Mouse (Mus musculus) bone marrow macrophage, adult 2 months (primary cell): Measurements from ENCODE around the gene Ppp1r18. TPM values are rescaled to one million over a fixed set of nuclear protein-coding genes. Genes with fewer than 3 reads are reported as not detected.

Experiments
- H3K27ac ChIP-seq: 2 replicates; pipeline ENCODE4 v1.5.1; 2012; ENCODE audit warnings: low read depth, low read length; ENCODE audit not compliant: insufficient read depth
- H3K4me1 ChIP-seq: 2 replicates; pipeline ENCODE4 v1.6.1; 2012; ENCODE audit warnings: low read length; ENCODE audit not compliant: control insufficient read depth, insufficient read depth
- H3K4me3 ChIP-seq: 2 replicates; pipeline ENCODE4 v1.5.1; 2012; ENCODE audit warnings: mild to moderate bottlenecking, low read length, moderate library complexity; ENCODE audit not compliant: insufficient read depth
- CTCF ChIP-seq: IDR thresholded peaks from 2 replicates; pipeline ENCODE4 v1.5.1; 2012; ENCODE audit warnings: low read depth, mild to moderate bottlenecking, low read length, moderate library complexity
- POLR2A ChIP-seq: IDR thresholded peaks from 2 replicates; pipeline ENCODE4 v1.6.1; 2012; ENCODE audit warnings: mild to moderate bottlenecking, low read depth, low read length, borderline replicate concordance
- polyA plus RNA-seq: library from polyadenylated mRNA; stranded (reverse); fragments of >200 nt; gene quantifications from 2 replicates; pipeline ENCODE4 v1.2.4, GENCODE M21; 2012; ENCODE audit not compliant: missing spikeins, insufficient read depth, insufficient read length

Ppp1r18 gene
- polyA plus RNA-seq, 1 experiment: 202 TPM

GRCm38 (mm10) chr17:35882924-35883323, 17.5 kb downstream of the Ppp1r18 start:
- TF ChIP-seq CTCF: no peak
- TF ChIP-seq POLR2A: no peak
- peaks cover 6% of the 10 kb centered on the region for H3K4me1 ChIP-seq
- H3K4me3 ChIP-seq: no peak overlapping the region
- no peak overlapping the region for H3K27ac ChIP-seq

- TF ChIP-seq CTCF (no peak), POLR2A (no peak)
- no peak overlapping the region for H3K27ac ChIP-seq
- H3K4me1 ChIP-seq: peaks cover 6% of the 10 kb centered on the region
- no peak overlapping the region for H3K4me3 ChIP-seq
Observed at GRCm38 (mm10) chr17:35883777-35884176, 18.4 kb downstream of the Ppp1r18 start.

DNA sequence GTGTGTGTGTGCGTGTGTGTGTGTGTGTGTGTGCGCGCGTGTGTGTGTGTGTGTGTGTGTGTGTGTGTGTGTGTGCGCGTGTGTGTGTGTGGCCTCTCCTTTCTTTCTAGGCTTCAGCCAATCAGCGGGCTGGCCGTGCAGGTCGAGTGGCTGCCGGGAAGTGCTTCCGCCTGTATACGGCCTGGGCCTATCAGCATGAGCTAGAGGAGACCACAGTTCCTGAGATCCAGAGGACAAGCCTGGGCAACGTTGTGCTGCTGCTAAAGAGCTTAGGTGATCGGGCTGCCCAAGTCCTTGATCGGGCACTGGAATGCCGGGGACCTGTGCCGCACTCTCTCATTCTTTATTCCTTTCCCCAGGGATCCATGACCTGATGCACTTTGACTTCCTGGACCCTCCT, 22.3 kb downstream of the Ppp1r18 start:
- TF ChIP-seq CTCF (no peak), POLR2A (no peak)
- H3K4me3 ChIP-seq: no peak overlapping the region
- no peaks in the 10 kb centered on the region for H3K4me1 ChIP-seq
- H3K27ac ChIP-seq: no peak overlapping the region

- H3K4me3 ChIP-seq: peak within 1 kb of the TSS; percentile 78
- no peak for TF ChIP-seq CTCF
- TF ChIP-seq POLR2A: no peak
- peak within 1 kb of the TSS; percentile 61 for H3K27ac ChIP-seq
- peaks cover 18% of the 10 kb centered on the region for H3K4me1 ChIP-seq
Observed at GRCm38 (mm10) chr17:35896781-35897643, 31.6 kb downstream of the Ppp1r18 start, which contains the start of gene 2310061I04Rik. 2310061I04Rik (minus strand) TSS chr17:35897431.

GRCm38 (mm10) chr17:35897644-35898573, 32.5 kb downstream of the Ppp1r18 start:
- Histone ChIP-seq H3K27ac (no peak overlapping the region), H3K4me3 (peak overlapping the region; percentile 46), H3K4me1 (peaks cover 18% of the 10 kb centered on the region)
- TF ChIP-seq POLR2A (no peak), CTCF (0 out of 2 replicates have a peak, but pooled peaks have one; percentile 14)

GRCm38 (mm10) chr17:35900636-35901035, 35.2 kb downstream of the Ppp1r18 start:
- Histone ChIP-seq H3K27ac (no peak overlapping the region), H3K4me3 (no peak overlapping the region), H3K4me1 (peaks cover 18% of the 10 kb centered on the region)
- TF ChIP-seq POLR2A: no peak

- Histone ChIP-seq H3K27ac (no peak overlapping the region), H3K4me1 (peaks cover 9% of the 10 kb centered on the region), H3K4me3 (no peak overlapping the region)
- TF ChIP-seq CTCF (no peak), POLR2A (no peak)
Observed at GRCm38 (mm10) chr17:35903343-35903991, 38.1 kb downstream of the Ppp1r18 start.

DNA sequence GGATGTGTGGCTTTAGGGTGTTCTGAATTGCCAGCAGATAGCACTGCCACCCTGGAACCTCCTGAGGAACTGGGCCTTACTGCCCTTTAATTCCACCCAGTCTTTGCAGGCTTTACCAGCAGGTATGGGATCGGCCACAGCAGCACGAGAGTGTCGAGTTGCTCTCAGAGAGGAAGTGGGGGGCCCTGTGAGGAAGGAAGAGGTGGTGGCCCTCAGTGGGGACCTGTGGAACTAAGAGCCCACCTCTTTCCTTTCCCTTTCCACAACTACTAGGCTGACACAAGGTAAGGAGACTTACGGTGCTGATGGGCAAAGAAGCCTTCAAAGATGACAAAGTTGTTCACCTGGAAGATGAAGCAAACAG, 38.6 kb downstream of the Ppp1r18 start:
- Histone ChIP-seq H3K4me1 (peaks cover 9% of the 10 kb centered on the region), H3K4me3 (no peak overlapping the region), H3K27ac (no peak overlapping the region)
- no peak for TF ChIP-seq CTCF
- TF ChIP-seq POLR2A: no peak

DNA sequence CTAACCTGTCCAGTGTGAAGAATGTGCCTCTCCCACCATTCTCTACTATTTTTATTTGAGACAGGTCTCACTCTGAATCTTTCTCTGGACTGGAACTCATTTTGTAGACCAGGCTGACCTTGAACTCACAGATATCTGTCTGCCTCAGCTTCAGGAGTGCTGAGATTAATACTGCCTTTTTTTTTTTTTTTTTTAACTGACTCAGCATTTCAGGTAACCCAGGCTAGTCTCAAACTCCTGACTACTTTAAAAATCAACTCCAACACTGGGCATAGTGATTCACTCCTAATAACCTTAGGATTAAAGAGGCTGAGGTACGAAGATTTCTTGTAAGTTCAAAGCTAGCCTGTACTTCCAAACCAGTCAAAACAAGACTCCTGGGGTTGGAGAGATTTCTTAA, 40.2 kb downstream of the Ppp1r18 start:
- Histone ChIP-seq H3K4me1 (peaks cover 10% of the 10 kb centered on the region), H3K4me3 (no peak overlapping the region), H3K27ac (no peak overlapping the region)
- TF ChIP-seq POLR2A: no peak
- no peak for TF ChIP-seq CTCF
